Mouse (Mus musculus): Measurements from ENCODE around the gene Zfp143.

- TF ChIP-seq CTCF (conservative IDR thresholded peaks at IDR 0.05 in 1 of 2, IDR thresholded peaks at IDR 0.05 in 1 of 2; ENCODE audit: low read depth in 2 of 2, low read length in 2 of 2) (no peak), CHD1 (IDR thresholded peaks at IDR 0.05; ENCODE audit: low read depth, low read length) (no peak), NELFE (IDR thresholded peaks at IDR 0.05; ENCODE audit: low read depth, low read length) (no peak), E2F4 (IDR thresholded peaks at IDR 0.05; ENCODE audit: insufficient replicate concordance, low read depth, low read length) (no peak)
Observed at GRCm38 (mm10) chr7:110143863-110144262, 82.8 kb downstream of the Zfp143 start.

All from CH12.LX (cell line).